Mouse (Mus musculus) intestine, postnatal 0 days (tissue): ENCODE results near the gene Huwe1. TPM values are rescaled to one million over a fixed set of nuclear protein-coding genes. Genes with fewer than 3 reads are reported as not detected.

Experiments used
- ATAC-seq: fragments of 200-750 bp; cut with Nextera tagmentation; 2 replicates; pipeline ENCODE4 v1.8.0; 2017; ENCODE audit warnings: mild to moderate bottlenecking, moderate TSS enrichment, moderate library complexity
- H3K27ac ChIP-seq: fragments of 300-500 bp; sonication (generic); 2 replicates; pipeline ENCODE4 v1.5.1; 2014; ENCODE audit warnings: mild to moderate bottlenecking, low read depth, low read length, moderate library complexity
- H3K27me3 ChIP-seq: fragments of 300-500 bp; sonication (generic); replicated peaks from 2 replicates; pipeline ENCODE4 v1.6.1; 2014; ENCODE audit warnings: low read length, mixed read lengths; ENCODE audit not compliant: control insufficient read depth, insufficient read depth
- H3K36me3 ChIP-seq: fragments of 300-500 bp; sonication (generic); 2 replicates; pipeline ENCODE4 v1.6.1; 2014; ENCODE audit warnings: mild to moderate bottlenecking, moderate library complexity; ENCODE audit not compliant: control insufficient read depth, insufficient read depth
- H3K4me1 ChIP-seq: fragments of 300-500 bp; sonication (generic); replicated peaks from 2 replicates; pipeline ENCODE4 v1.6.1; 2014; ENCODE audit warnings: antibody characterized with exemption, low read length, mixed read lengths; ENCODE audit not compliant: control insufficient read depth, insufficient read depth
- H3K4me2 ChIP-seq: fragments of 300-500 bp; sonication (generic); replicated peaks from 2 replicates; pipeline ENCODE4 v1.6.1; 2014; ENCODE audit warnings: low read depth, mild to moderate bottlenecking, moderate library complexity
- H3K4me3 ChIP-seq: fragments of 300-500 bp; sonication (generic); 2 replicates; pipeline ENCODE4 v1.5.1; 2014; ENCODE audit warnings: low read depth, low read length
- H3K9ac ChIP-seq: fragments of 300-500 bp; sonication (generic); 2 replicates; pipeline ENCODE4 v1.6.1; 2014; ENCODE audit warnings: mild to moderate bottlenecking, low read depth, low read length
- H3K9me3 ChIP-seq: fragments of 300-500 bp; sonication (generic); 2 replicates; pipeline ENCODE4 v1.6.1; 2016; ENCODE audit warnings: mixed run types; ENCODE audit not compliant: control insufficient read depth
- CTCF ChIP-seq: sonication (generic); IDR thresholded peaks from 2 replicates; pipeline ENCODE4 v1.5.1; 2016; ENCODE audit warnings: low read depth, mild to moderate bottlenecking, control low read depth, antibody characterized with exemption, moderate library complexity
- WGBS: fragments of 180-500 bp; shearing (Covaris S2); extraction: QIAGEN DNeasy Blood & Tissue Kit; methylation state at CpG from one replicate; pipeline ENCODE4 v1.1.7; 2014; 5-methylcytosine and 5-hydroxymethylcytosine counted together
- polyA plus RNA-seq: library from polyadenylated mRNA; unstranded; fragments of >200 nt; fragmentation: Nextera tagmentation; extraction: Ambion mirVana; gene quantifications from 2 replicates; pipeline ENCODE4 v1.2.1, GENCODE M21; 2015

Gene Huwe1
- polyA plus RNA-seq, 1 experiment from 2014 or later = 11.6 TPM

GRCm38 (mm10) chrX:151828971-151829370 is 28.4 kb downstream of the Huwe1 start:
- Histone ChIP-seq H3K4me3 (no peak overlapping the region), H3K27me3 (no peaks in the 10 kb centered on the region), H3K4me1 (no peaks in the 10 kb centered on the region), H3K9me3 (no peaks in the 10 kb centered on the region), H3K4me2 (no peak overlapping the region), H3K27ac (no peak overlapping the region), H3K9ac (no peak overlapping the region), H3K36me3 (no peaks in the 10 kb centered on the region)
- no peak for TF ChIP-seq CTCF
- ATAC-seq = no peak
- 65% methylated on average over 1 of the region's 1 CpGs for WGBS

GRCm38 (mm10) chrX:151831260-151831659 is 30.7 kb downstream of the Huwe1 start:
- Histone ChIP-seq H3K9ac (no peak overlapping the region), H3K27ac (no peak overlapping the region), H3K4me3 (no peak overlapping the region), H3K4me2 (no peak overlapping the region), H3K27me3 (no peaks in the 10 kb centered on the region), H3K4me1 (no peaks in the 10 kb centered on the region), H3K36me3 (no peaks in the 10 kb centered on the region), H3K9me3 (no peaks in the 10 kb centered on the region)
- TF ChIP-seq CTCF = no peak
- no peak for ATAC-seq

- Histone ChIP-seq H3K9me3 (no peaks in the 10 kb centered on the region), H3K9ac (no peak overlapping the region), H3K4me2 (no peak overlapping the region), H3K4me1 (no peaks in the 10 kb centered on the region), H3K36me3 (no peaks in the 10 kb centered on the region), H3K27me3 (no peaks in the 10 kb centered on the region), H3K27ac (no peak overlapping the region), H3K4me3 (no peak overlapping the region)
- no peak for ATAC-seq
- TF ChIP-seq CTCF = no peak
These were observed 32.4 kb downstream of the Huwe1 start for GRCm38 (mm10) chrX:151832982-151833381.

- Histone ChIP-seq H3K4me2 (no peak overlapping the region), H3K9me3 (no peaks in the 10 kb centered on the region), H3K9ac (no peak overlapping the region), H3K4me3 (no peak overlapping the region), H3K4me1 (no peaks in the 10 kb centered on the region), H3K27ac (no peak overlapping the region), H3K36me3 (peaks cover 12% of the 10 kb centered on the region), H3K27me3 (no peaks in the 10 kb centered on the region)
- ATAC-seq = no peak
- no peak for TF ChIP-seq CTCF
- 89% methylated on average over 8 of the region's 8 CpGs for WGBS
These were observed 58.8 kb downstream of the Huwe1 start for GRCm38 (mm10) chrX:151859436-151859835.

GRCm38 (mm10) chrX:151910692-151911091 is 110.1 kb downstream of the Huwe1 start:
- no peak for TF ChIP-seq CTCF
- Histone ChIP-seq H3K4me2 (no peak overlapping the region), H3K27ac (no peak overlapping the region), H3K9ac (no peak overlapping the region), H3K9me3 (no peaks in the 10 kb centered on the region), H3K4me3 (no peak overlapping the region), H3K36me3 (peaks cover 44% of the 10 kb centered on the region), H3K27me3 (no peaks in the 10 kb centered on the region), H3K4me1 (no peaks in the 10 kb centered on the region)
- ATAC-seq = no peak
- 68% methylated on average over 1 of the region's 1 CpGs for WGBS

- Histone ChIP-seq H3K27me3 (no peaks in the 10 kb centered on the region), H3K27ac (no peak overlapping the region), H3K4me2 (no peak overlapping the region), H3K9ac (no peak overlapping the region), H3K4me1 (no peaks in the 10 kb centered on the region), H3K4me3 (no peak overlapping the region), H3K9me3 (no peaks in the 10 kb centered on the region), H3K36me3 (peaks cover 36% of the 10 kb centered on the region)
- WGBS = 83% methylated on average over 4 of the region's 4 CpGs
- no peak for ATAC-seq
- TF ChIP-seq CTCF = no peak
These were observed 111.7 kb downstream of the Huwe1 start for GRCm38 (mm10) chrX:151912267-151912666.

GRCm38 (mm10) chrX:151929390-151929789 is 128.8 kb downstream of the Huwe1 start:
- TF ChIP-seq CTCF = no peak
- Histone ChIP-seq H3K9ac (no peak overlapping the region), H3K27me3 (no peaks in the 10 kb centered on the region), H3K4me3 (no peak overlapping the region), H3K9me3 (no peaks in the 10 kb centered on the region), H3K4me1 (no peaks in the 10 kb centered on the region), H3K4me2 (no peak overlapping the region), H3K36me3 (peaks cover 52% of the 10 kb centered on the region), H3K27ac (no peak overlapping the region)
- 93% methylated on average over 6 of the region's 6 CpGs for WGBS
- ATAC-seq = no peak
